Mouse (Mus musculus): ENCODE data around the gene Gjc3. TPM values are rescaled to one million over a fixed set of nuclear protein-coding genes. Genes with fewer than 3 reads are reported as not detected.

Gene Gjc3
- 0.08 and 0.19 TPM in 2 replicates for polyA plus RNA-seq (2016; fragmentation: Nextera tagmentation; extraction: Ambion mirVana)

- no peak within 1 kb of the TSS for H3K9ac ChIP-seq (replicated peaks)
- H3K4me3 ChIP-seq (replicated peaks): no peak within 1 kb of the TSS
- H3K9me3 ChIP-seq: 0 out of 2 replicates have a peak, but pooled peaks cover 2% of the 10 kb centered on the region
- no peak within 1 kb of the TSS for H3K27ac ChIP-seq
- no peak for ATAC-seq (ENCODE audit: insufficient number of reproducible peaks, insufficient read depth, low FRiP score, low TSS enrichment, low read depth)
- 81% methylated on average over 8 of the region's 8 CpGs for WGBS
- H3K36me3 ChIP-seq: no peaks in the 10 kb centered on the region
- peaks cover 2% of the 10 kb centered on the region; the same call in 1 of the 2 replicates for H3K27me3 ChIP-seq
- no peaks in the 10 kb centered on the region for H3K4me1 ChIP-seq (replicated peaks)
- no peak within 1 kb of the TSS for H3K4me2 ChIP-seq
Observed at GRCm38 (mm10) chr5:137962945-137963344, at the start of gene Gjc3. TSS of gene Gjc3 (minus strand) at chr5:137963098.

DNA sequence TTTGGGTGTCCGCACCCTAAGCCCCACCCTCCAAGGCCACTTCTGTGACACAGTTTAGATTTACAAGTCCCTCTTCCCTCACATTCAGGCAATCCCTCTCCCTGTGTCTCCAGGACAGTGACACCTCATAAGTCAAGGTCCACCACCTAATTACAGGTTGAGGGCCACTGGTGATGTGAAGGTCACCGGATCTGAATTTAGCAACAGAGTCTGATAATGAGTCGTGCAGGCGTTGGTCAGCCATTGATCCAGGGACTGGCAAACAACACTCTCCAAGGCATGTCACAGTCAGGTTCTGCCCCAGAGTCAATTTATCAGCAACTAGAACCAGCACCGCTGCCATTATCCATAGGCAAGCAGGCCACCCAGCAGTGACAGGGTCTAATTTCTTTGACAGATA, 49.5 kb upstream of the Gjc3 start:
- 86% methylated on average over 5 of the region's 5 CpGs for WGBS
- Histone ChIP-seq H3K27ac (no peak overlapping the region), H3K4me1 (replicated peaks) (no peaks in the 10 kb centered on the region), H3K27me3 (no peaks in the 10 kb centered on the region), H3K36me3 (no peaks in the 10 kb centered on the region), H3K4me2 (no peak overlapping the region), H3K9me3 (no peaks in the 10 kb centered on the region), H3K4me3 (replicated peaks) (no peak overlapping the region), H3K9ac (replicated peaks) (no peak overlapping the region)
- no peak for ATAC-seq (ENCODE audit: insufficient number of reproducible peaks, insufficient read depth, low FRiP score, low TSS enrichment, low read depth)

- no peak overlapping the region for H3K4me3 ChIP-seq (replicated peaks)
- no peak overlapping the region for H3K9ac ChIP-seq (replicated peaks)
- peaks cover 7% of the 10 kb centered on the region for H3K9me3 ChIP-seq
- no peaks in the 10 kb centered on the region for H3K4me1 ChIP-seq (replicated peaks)
- no peak for ATAC-seq (ENCODE audit: insufficient number of reproducible peaks, insufficient read depth, low FRiP score, low TSS enrichment, low read depth)
- WGBS: 89% methylated on average over 5 of the region's 5 CpGs
- no peak overlapping the region for H3K27ac ChIP-seq
- H3K4me2 ChIP-seq: no peak overlapping the region
- no peaks in the 10 kb centered on the region for H3K36me3 ChIP-seq
- no peaks in the 10 kb centered on the region for H3K27me3 ChIP-seq
Observed at GRCm38 (mm10) chr5:138009437-138009836, 46.5 kb upstream of the Gjc3 start.

GRCm38 (mm10) chr5:137986351-137986750, 23.5 kb upstream of the Gjc3 start:
- Histone ChIP-seq H3K9ac (replicated peaks) (no peak overlapping the region), H3K4me1 (replicated peaks) (no peaks in the 10 kb centered on the region), H3K4me2 (no peak overlapping the region), H3K27me3 (no peaks in the 10 kb centered on the region; the same call in 1 of the 2 replicates), H3K9me3 (no peaks in the 10 kb centered on the region), H3K27ac (no peak overlapping the region), H3K36me3 (no peaks in the 10 kb centered on the region), H3K4me3 (replicated peaks) (no peak overlapping the region)
- ATAC-seq (ENCODE audit: insufficient number of reproducible peaks, insufficient read depth, low FRiP score, low TSS enrichment, low read depth): no peak
- WGBS: 66% methylated on average over 1 of the region's 1 CpGs

DNA sequence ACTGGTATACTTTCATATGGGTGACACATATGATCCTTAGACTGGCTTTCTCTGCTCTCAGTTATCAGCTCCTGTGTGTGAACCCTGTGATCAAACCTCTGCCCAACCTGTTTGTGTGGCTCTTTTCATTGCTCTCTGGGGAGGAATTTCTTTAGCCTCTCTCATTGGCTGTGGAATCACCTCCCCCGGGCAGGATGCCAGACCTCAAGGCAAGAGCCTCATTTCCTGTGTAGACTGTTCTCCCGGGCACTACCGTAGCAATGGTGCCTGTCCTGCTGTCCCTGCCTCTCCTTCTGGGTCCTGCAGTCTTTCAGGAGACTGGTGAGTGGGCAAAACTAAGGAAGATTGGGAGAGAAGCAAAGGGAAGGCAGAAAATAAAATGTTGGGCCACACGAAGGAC, 18.4 kb upstream of the Gjc3 start, which contains the start of gene Azgp1:
Azgp1 (plus strand) TSS at position 221 of the 400 bp plus-strand sequence.
- no peak within 1 kb of the TSS for H3K4me2 ChIP-seq
- H3K27me3 ChIP-seq: no peaks in the 10 kb centered on the region; the same call in 1 of the 2 replicates
- 63% methylated on average over 4 of the region's 4 CpGs for WGBS
- no peak within 1 kb of the TSS for H3K9ac ChIP-seq (replicated peaks)
- 0 out of 2 replicates have a peak, but pooled peaks cover 2% of the 10 kb centered on the region for H3K4me1 ChIP-seq (replicated peaks)
- no peaks in the 10 kb centered on the region for H3K36me3 ChIP-seq
- no peaks in the 10 kb centered on the region for H3K9me3 ChIP-seq
- H3K27ac ChIP-seq: no peak within 1 kb of the TSS
- H3K4me3 ChIP-seq (replicated peaks): no peak within 1 kb of the TSS
- ATAC-seq (ENCODE audit: insufficient number of reproducible peaks, insufficient read depth, low FRiP score, low TSS enrichment, low read depth): no peak

- no peaks in the 10 kb centered on the region; the same call in 1 of the 2 replicates for H3K27me3 ChIP-seq
- H3K36me3 ChIP-seq: no peaks in the 10 kb centered on the region
- ATAC-seq (ENCODE audit: insufficient number of reproducible peaks, insufficient read depth, low FRiP score, low TSS enrichment, low read depth): no peak
- H3K27ac ChIP-seq: no peak overlapping the region
- no peak overlapping the region for H3K9ac ChIP-seq (replicated peaks)
- 68% methylated on average over 2 of the region's 2 CpGs for WGBS
- H3K9me3 ChIP-seq: no peaks in the 10 kb centered on the region
- H3K4me2 ChIP-seq: no peak overlapping the region
- H3K4me1 ChIP-seq (replicated peaks): 0 out of 2 replicates have a peak, but pooled peaks cover 2% of the 10 kb centered on the region
- H3K4me3 ChIP-seq (replicated peaks): no peak overlapping the region
Observed at GRCm38 (mm10) chr5:137979081-137979480, 16.2 kb upstream of the Gjc3 start.

DNA sequence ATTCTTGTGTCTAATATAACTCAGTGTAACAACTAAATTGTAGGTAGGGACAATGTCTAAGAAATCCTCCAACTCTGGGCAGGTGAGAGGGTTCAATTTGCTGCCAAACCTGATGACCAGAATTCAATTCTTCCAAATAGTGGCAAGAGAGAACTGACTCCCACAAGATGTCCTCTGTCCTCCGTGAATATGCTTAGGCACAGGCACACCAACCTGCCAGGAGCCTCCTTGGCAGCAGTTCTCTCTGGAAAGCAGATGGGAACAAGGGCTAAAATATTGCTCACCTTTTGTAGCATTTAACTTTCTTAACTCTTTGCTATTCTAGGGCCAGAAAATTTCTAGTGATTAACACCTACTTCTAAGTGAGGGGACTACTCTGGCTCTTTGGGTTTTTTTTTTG, 14.4 kb upstream of the Gjc3 start:
- Histone ChIP-seq H3K9me3 (no peaks in the 10 kb centered on the region), H3K27me3 (no peaks in the 10 kb centered on the region; the same call in 1 of the 2 replicates), H3K4me3 (replicated peaks) (no peak overlapping the region), H3K36me3 (no peaks in the 10 kb centered on the region), H3K4me2 (no peak overlapping the region), H3K9ac (replicated peaks) (no peak overlapping the region), H3K27ac (no peak overlapping the region), H3K4me1 (replicated peaks) (0 out of 2 replicates have a peak, but pooled peaks cover 2% of the 10 kb centered on the region)
- ATAC-seq (ENCODE audit: insufficient number of reproducible peaks, insufficient read depth, low FRiP score, low TSS enrichment, low read depth): no peak
- WGBS: 48% methylated on average over 1 of the region's 1 CpGs

- H3K27ac ChIP-seq: no peak overlapping the region
- no peaks in the 10 kb centered on the region for H3K9me3 ChIP-seq
- 0 out of 2 replicates have a peak, but pooled peaks cover 2% of the 10 kb centered on the region for H3K4me1 ChIP-seq (replicated peaks)
- ATAC-seq (ENCODE audit: insufficient number of reproducible peaks, insufficient read depth, low FRiP score, low TSS enrichment, low read depth): no peak
- H3K9ac ChIP-seq (replicated peaks): no peak overlapping the region
- WGBS: 60% methylated on average over 1 of the region's 1 CpGs
- no peak overlapping the region for H3K4me3 ChIP-seq (replicated peaks)
- H3K36me3 ChIP-seq: no peaks in the 10 kb centered on the region
- no peaks in the 10 kb centered on the region for H3K27me3 ChIP-seq
- no peak overlapping the region for H3K4me2 ChIP-seq
Observed at GRCm38 (mm10) chr5:137975434-137975833, 12.5 kb upstream of the Gjc3 start.

DNA sequence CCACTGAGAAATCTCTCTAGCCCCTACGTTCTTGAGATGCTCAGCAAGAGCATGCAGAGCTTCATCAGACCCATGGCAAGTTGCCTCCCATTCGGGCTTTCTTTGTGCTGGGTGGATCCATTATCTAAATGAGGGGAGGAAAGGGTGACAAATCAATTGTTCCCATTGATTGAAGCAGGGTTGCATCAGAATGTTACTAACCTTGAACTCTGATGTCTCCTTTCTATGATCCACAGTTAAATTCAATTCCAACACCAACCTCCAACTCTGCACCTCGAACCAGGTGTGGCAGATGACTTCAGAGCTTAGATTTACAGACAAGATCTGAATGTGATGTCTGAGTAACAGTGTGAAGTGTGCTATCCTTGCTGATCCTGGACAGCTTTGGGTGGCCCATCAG, 11.8 kb upstream of the Gjc3 start:
- Histone ChIP-seq H3K27me3 (no peaks in the 10 kb centered on the region), H3K4me1 (replicated peaks) (0 out of 2 replicates have a peak, but pooled peaks cover 2% of the 10 kb centered on the region), H3K4me2 (no peak overlapping the region), H3K9ac (replicated peaks) (no peak overlapping the region), H3K36me3 (no peaks in the 10 kb centered on the region), H3K9me3 (no peaks in the 10 kb centered on the region), H3K4me3 (replicated peaks) (no peak overlapping the region), H3K27ac (no peak overlapping the region)
- WGBS: 67% methylated on average over 3 of the region's 3 CpGs
- ATAC-seq (ENCODE audit: insufficient number of reproducible peaks, insufficient read depth, low FRiP score, low TSS enrichment, low read depth): no peak

GRCm38 (mm10) chr5:137973738-137974137, 10.8 kb upstream of the Gjc3 start:
- 0 out of 2 replicates have a peak, but pooled peaks cover 2% of the 10 kb centered on the region for H3K4me1 ChIP-seq (replicated peaks)
- WGBS: 51% methylated on average over 3 of the region's 3 CpGs
- no peak overlapping the region for H3K9ac ChIP-seq (replicated peaks)
- no peaks in the 10 kb centered on the region for H3K9me3 ChIP-seq
- ATAC-seq (ENCODE audit: insufficient number of reproducible peaks, insufficient read depth, low FRiP score, low TSS enrichment, low read depth): no peak
- no peak overlapping the region for H3K4me3 ChIP-seq (replicated peaks)
- no peak overlapping the region for H3K4me2 ChIP-seq
- H3K36me3 ChIP-seq: no peaks in the 10 kb centered on the region
- no peaks in the 10 kb centered on the region for H3K27me3 ChIP-seq
- no peak overlapping the region for H3K27ac ChIP-seq

DNA sequence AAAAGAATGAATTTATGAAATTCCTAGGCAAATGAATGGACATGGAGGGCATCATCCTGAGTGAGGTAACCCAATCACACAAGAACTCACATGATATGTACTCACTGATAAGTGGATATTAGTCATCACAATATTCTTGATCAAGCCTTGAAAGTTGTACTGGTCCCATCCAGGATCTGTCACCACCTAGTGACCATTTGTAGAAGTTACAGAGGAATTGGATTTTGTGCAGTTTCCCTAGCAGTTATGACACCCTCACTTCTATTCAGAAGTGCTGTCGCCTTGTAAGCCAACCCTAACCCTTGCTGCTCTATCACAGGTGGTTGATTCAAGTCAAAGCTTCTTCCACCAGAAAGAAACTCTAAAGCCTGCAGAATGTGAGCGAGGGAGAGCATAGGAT, 10.3 kb upstream of the Gjc3 start:
- H3K4me1 ChIP-seq (replicated peaks): 0 out of 2 replicates have a peak, but pooled peaks cover 2% of the 10 kb centered on the region
- H3K9me3 ChIP-seq: no peaks in the 10 kb centered on the region
- 67% methylated on average over 2 of the region's 2 CpGs for WGBS
- H3K27me3 ChIP-seq: no peaks in the 10 kb centered on the region
- no peak overlapping the region for H3K27ac ChIP-seq
- ATAC-seq (ENCODE audit: insufficient number of reproducible peaks, insufficient read depth, low FRiP score, low TSS enrichment, low read depth): no peak
- no peak overlapping the region for H3K4me3 ChIP-seq (replicated peaks)
- no peaks in the 10 kb centered on the region for H3K36me3 ChIP-seq
- H3K4me2 ChIP-seq: no peak overlapping the region
- H3K9ac ChIP-seq (replicated peaks): no peak overlapping the region

DNA sequence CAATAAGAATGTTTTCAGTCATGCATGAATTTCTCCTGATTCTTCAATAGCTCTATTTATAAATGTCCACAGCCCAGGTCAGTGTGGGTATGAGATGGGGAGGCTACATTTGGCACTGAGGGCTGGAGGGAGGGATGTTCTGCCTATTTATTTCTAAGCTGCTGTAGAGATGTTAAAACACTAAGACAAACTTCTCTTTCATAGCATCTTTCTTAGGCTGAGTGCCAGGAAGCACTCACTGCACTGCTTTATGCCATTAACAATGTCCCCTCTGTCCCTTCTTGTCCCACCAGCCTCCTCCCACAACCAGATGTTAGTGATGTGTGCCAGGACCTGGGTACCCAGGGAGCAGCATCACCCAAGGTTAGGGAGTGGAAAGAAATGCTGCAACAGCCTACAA, 3.6 kb upstream of the Gjc3 start:
- H3K36me3 ChIP-seq: no peaks in the 10 kb centered on the region
- no peak overlapping the region for H3K4me3 ChIP-seq (replicated peaks)
- H3K27me3 ChIP-seq: peaks cover 2% of the 10 kb centered on the region; the same call in 1 of the 2 replicates
- no peak for ATAC-seq (ENCODE audit: insufficient number of reproducible peaks, insufficient read depth, low FRiP score, low TSS enrichment, low read depth)
- no peak overlapping the region for H3K27ac ChIP-seq
- no peak overlapping the region for H3K9ac ChIP-seq (replicated peaks)
- H3K9me3 ChIP-seq: no peaks in the 10 kb centered on the region
- no peak overlapping the region for H3K4me2 ChIP-seq
- H3K4me1 ChIP-seq (replicated peaks): no peaks in the 10 kb centered on the region

Data from limb, embryonic 12.5 days (tissue).